Mouse (Mus musculus): ENCODE results near the gene Ccdc54. TPM values are rescaled to one million over a fixed set of nuclear protein-coding genes. Genes with fewer than 3 reads are reported as not detected.

Gene Ccdc54
- polyA plus RNA-seq, 1 experiment, result not detected

DNA sequence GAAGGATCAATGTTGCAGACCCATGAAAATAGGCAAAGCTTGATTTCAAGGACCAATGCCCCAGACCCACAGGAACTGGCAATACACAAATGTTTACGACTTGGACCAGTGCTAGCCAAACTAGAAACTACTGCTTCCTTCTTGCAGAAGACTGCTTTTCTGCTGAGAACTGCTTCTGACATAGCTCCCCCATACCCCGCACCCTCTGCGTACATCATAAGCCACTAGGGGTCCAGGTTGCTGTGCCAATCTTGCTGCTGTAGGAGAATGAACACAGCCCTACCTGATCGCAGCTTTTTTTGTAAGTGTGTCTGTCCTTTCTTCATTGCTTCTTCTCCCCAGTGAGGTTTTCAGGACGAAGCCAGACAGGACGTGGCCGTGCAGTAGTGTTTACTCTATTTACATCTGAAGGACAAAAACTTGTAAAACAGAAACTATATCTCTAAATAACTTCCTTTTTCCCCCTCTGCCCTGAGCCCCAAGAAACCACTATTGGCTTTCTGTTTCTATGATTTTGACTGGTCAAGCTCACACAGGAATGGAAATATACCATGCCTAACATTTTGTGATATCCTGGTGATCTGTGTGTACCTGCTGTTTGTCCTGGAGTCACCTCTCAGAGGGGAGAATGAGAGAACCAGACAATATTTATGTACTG, 39.0 kb downstream of the Ccdc54 start:
- Histone ChIP-seq H3K27ac (ENCODE audit: control insufficient read depth, insufficient read depth, low read length) (no peak overlapping the region), H3K36me3 (ENCODE audit: control insufficient read depth, insufficient read depth, low read length) (no peaks in the 10 kb centered on the region), H3K4me3 (ENCODE audit: control insufficient read depth, insufficient read depth, low read length) (no peak overlapping the region), H3K4me1 (replicated peaks; ENCODE audit: control insufficient read depth, insufficient read depth, low read length) (no peaks in the 10 kb centered on the region), H3K27me3 (ENCODE audit: control insufficient read depth, insufficient read depth, low read length) (no peaks in the 10 kb centered on the region)
- TF ChIP-seq CTCF (IDR thresholded peaks at IDR 0.05; ENCODE audit: borderline replicate concordance, control insufficient read depth, extremely low read depth, insufficient read depth, low read length, poor library complexity) (no peak), POLR2A (IDR thresholded peaks at IDR 0.05; ENCODE audit: control insufficient read depth, extremely low read depth, insufficient read depth, low read length, poor library complexity) (no peak)
- peak; percentile 10 for DNase-seq
- 17% methylated on average over 7 of the region's 7 CpGs for WGBS

DNA sequence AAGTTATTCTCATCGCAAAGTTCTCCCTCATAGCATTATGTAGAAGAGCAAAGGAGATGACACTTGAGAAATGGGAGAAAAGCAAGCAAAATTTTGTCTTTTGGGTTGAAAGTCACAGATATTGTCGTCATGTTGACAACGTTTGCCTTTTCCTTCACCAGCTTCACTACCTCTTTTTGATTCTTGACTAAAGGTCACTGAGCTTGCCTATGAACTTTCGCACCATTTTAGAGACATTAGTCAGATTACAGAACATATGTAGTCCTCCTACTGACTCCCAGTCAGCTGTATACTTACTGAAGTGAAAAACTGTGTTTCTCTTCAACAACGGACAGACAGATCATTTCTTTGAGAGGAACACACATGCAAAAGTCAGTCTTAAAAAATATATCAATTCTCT, 40.0 kb downstream of the Ccdc54 start:
- Histone ChIP-seq H3K36me3 (ENCODE audit: control insufficient read depth, insufficient read depth, low read length) (no peaks in the 10 kb centered on the region), H3K27me3 (ENCODE audit: control insufficient read depth, insufficient read depth, low read length) (no peaks in the 10 kb centered on the region), H3K4me1 (replicated peaks; ENCODE audit: control insufficient read depth, insufficient read depth, low read length) (no peaks in the 10 kb centered on the region), H3K4me3 (ENCODE audit: control insufficient read depth, insufficient read depth, low read length) (no peak overlapping the region), H3K27ac (ENCODE audit: control insufficient read depth, insufficient read depth, low read length) (no peak overlapping the region)
- DNase-seq, result no peak
- 96% methylated on average over 5 of the region's 5 CpGs for WGBS
- TF ChIP-seq CTCF (IDR thresholded peaks at IDR 0.05; ENCODE audit: borderline replicate concordance, control insufficient read depth, extremely low read depth, insufficient read depth, low read length, poor library complexity) (no peak), POLR2A (IDR thresholded peaks at IDR 0.05; ENCODE audit: control insufficient read depth, extremely low read depth, insufficient read depth, low read length, poor library complexity) (no peak)

DNA sequence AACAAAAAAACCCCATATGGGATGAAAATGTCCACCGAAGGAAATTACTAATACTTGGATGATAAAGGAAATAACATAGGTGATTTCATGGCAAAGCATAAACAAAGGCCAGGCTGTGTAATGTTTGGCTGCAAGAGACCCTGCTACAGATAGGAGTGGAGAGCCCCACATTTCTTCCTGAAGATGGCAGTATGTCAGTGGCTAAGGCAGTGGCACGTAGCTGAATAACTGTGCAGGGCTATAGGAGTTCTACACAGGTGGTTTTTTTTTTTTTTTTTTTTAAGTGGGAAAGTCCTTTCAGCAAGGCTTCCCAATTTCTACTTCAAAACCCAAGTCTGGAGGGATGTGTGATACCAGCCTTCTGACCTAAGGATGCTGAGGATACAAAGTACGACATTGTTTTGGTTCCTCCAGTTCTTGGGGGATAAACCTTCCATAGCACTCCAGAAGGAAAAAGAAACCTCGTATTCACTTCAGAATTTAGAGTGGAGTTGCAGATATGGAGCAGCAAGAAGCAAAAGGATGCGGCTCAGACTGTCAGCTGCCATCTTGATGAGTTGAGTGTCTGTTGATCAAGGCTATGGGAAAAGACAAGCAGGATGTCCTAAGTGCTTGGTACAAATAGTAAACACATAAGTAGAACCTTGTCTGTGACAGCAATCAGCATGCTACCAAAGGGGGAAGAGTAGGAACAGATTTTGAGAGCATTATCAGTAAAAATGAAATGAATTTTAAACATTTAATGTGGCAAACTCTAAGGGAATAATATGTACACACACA, 48.2 kb downstream of the Ccdc54 start:
- Histone ChIP-seq H3K4me3 (ENCODE audit: control insufficient read depth, insufficient read depth, low read length) (no peak overlapping the region), H3K4me1 (replicated peaks; ENCODE audit: control insufficient read depth, insufficient read depth, low read length) (no peaks in the 10 kb centered on the region), H3K27me3 (ENCODE audit: control insufficient read depth, insufficient read depth, low read length) (no peaks in the 10 kb centered on the region), H3K27ac (ENCODE audit: control insufficient read depth, insufficient read depth, low read length) (no peak overlapping the region), H3K36me3 (ENCODE audit: control insufficient read depth, insufficient read depth, low read length) (no peaks in the 10 kb centered on the region)
- 71% methylated on average over 5 of the region's 5 CpGs for WGBS
- no peak for TF ChIP-seq POLR2A (IDR thresholded peaks at IDR 0.05; ENCODE audit: control insufficient read depth, extremely low read depth, insufficient read depth, low read length, poor library complexity)
- no peak for TF ChIP-seq CTCF (IDR thresholded peaks at IDR 0.05; ENCODE audit: borderline replicate concordance, control insufficient read depth, extremely low read depth, insufficient read depth, low read length, poor library complexity)
- no peak for DNase-seq

Other genes starting within 250 kb of the Ccdc54 start
- 7.2 and 8.2 TPM in 2 replicates for gene Bbx, start 158.8 kb downstream of the Ccdc54 start, polyA plus RNA-seq (2012; rRNA removed)

Measured in thymus, adult 2 months (tissue).